Mouse (Mus musculus): ENCODE results near the gene Hspa1l. TPM values are rescaled to one million over a fixed set of nuclear protein-coding genes. Genes with fewer than 3 reads are reported as not detected.

The Hspa1l gene
- polyA plus RNA-seq, 1 experiment from 2014 or later, result 0.38 TPM

GRCm38 (mm10) chr17:35023756-35024155, 51.3 kb downstream of the Hspa1l start:
- 0 out of 2 replicates have a peak, but pooled peaks cover 3% of the 10 kb centered on the region for H3K27me3 ChIP-seq (replicated peaks)
- WGBS (ENCODE audit: insufficient replicate concordance), result 19% methylated on average over 4 of the region's 4 CpGs
- no peaks in the 10 kb centered on the region for H3K36me3 ChIP-seq
- H3K9me3 ChIP-seq (replicated peaks), result no peaks in the 10 kb centered on the region
- no peak for ATAC-seq
- H3K27ac ChIP-seq, result peak overlapping the region; percentile 42
- 0 out of 2 replicates have a peak overlapping the region, but pooled peaks have one; percentile 13 for H3K9ac ChIP-seq
- H3K4me2 ChIP-seq, result 0 out of 2 replicates have a peak overlapping the region, but pooled peaks have one; percentile 4
- peaks cover 79% of the 10 kb centered on the region for H3K4me1 ChIP-seq
- no peak overlapping the region for H3K4me3 ChIP-seq

GRCm38 (mm10) chr17:35024261-35024660, 51.8 kb downstream of the Hspa1l start:
- Histone ChIP-seq H3K4me3 (no peak overlapping the region), H3K4me2 (no peak overlapping the region), H3K36me3 (no peaks in the 10 kb centered on the region), H3K4me1 (peaks cover 84% of the 10 kb centered on the region), H3K27ac (peak overlapping the region; percentile 39), H3K9me3 (replicated peaks) (no peaks in the 10 kb centered on the region), H3K27me3 (replicated peaks) (0 out of 2 replicates have a peak, but pooled peaks cover 3% of the 10 kb centered on the region), H3K9ac (no peak overlapping the region)
- WGBS (ENCODE audit: insufficient replicate concordance), result 52% methylated on average over 13 of the region's 13 CpGs
- ATAC-seq, result no peak

- H3K9me3 ChIP-seq (replicated peaks), result no peaks in the 10 kb centered on the region
- H3K4me1 ChIP-seq, result peaks cover 90% of the 10 kb centered on the region
- H3K36me3 ChIP-seq, result no peaks in the 10 kb centered on the region
- no peak overlapping the region; the same call in 1 of the 2 replicates for H3K4me2 ChIP-seq
- H3K4me3 ChIP-seq, result no peak overlapping the region
- H3K27me3 ChIP-seq (replicated peaks), result 0 out of 2 replicates have a peak, but pooled peaks cover 3% of the 10 kb centered on the region
- no peak overlapping the region for H3K27ac ChIP-seq
- no peak for ATAC-seq
- 58% methylated on average over 8 of the region's 10 CpGs for WGBS (ENCODE audit: insufficient replicate concordance)
- H3K9ac ChIP-seq, result no peak overlapping the region
Measured at GRCm38 (mm10) chr17:35024691-35025488, 52.4 kb downstream of the Hspa1l start.

GRCm38 (mm10) chr17:35026206-35026605, 53.7 kb downstream of the Hspa1l start:
- no peak for ATAC-seq
- peaks cover 93% of the 10 kb centered on the region for H3K4me1 ChIP-seq
- WGBS (ENCODE audit: insufficient replicate concordance), result 65% methylated on average over 5 of the region's 5 CpGs
- no peak overlapping the region for H3K4me3 ChIP-seq
- H3K4me2 ChIP-seq, result no peak overlapping the region
- 0 out of 2 replicates have a peak, but pooled peaks cover 6% of the 10 kb centered on the region for H3K27me3 ChIP-seq (replicated peaks)
- H3K9ac ChIP-seq, result no peak overlapping the region
- no peak overlapping the region for H3K27ac ChIP-seq
- H3K9me3 ChIP-seq (replicated peaks), result no peaks in the 10 kb centered on the region
- no peaks in the 10 kb centered on the region for H3K36me3 ChIP-seq

GRCm38 (mm10) chr17:35027277-35028068, 55.0 kb downstream of the Hspa1l start, which contains the start of gene Sapcd1:
Gene Sapcd1, minus strand, starts transcription at chr17:35028016.
- Histone ChIP-seq H3K27me3 (replicated peaks) (0 out of 2 replicates have a peak, but pooled peaks cover 6% of the 10 kb centered on the region), H3K9ac (peak within 1 kb of the TSS; percentile 10; the same call in 1 of the 2 replicates), H3K9me3 (replicated peaks) (no peaks in the 10 kb centered on the region), H3K36me3 (no peaks in the 10 kb centered on the region), H3K4me2 (no peak within 1 kb of the TSS), H3K4me3 (no peak within 1 kb of the TSS), H3K4me1 (peaks cover 93% of the 10 kb centered on the region), H3K27ac (peak within 1 kb of the TSS; percentile 17; the same call in 1 of the 2 replicates)
- 52% methylated on average over 13 of the region's 13 CpGs for WGBS (ENCODE audit: insufficient replicate concordance)
- ATAC-seq, result no peak

- H3K9ac ChIP-seq, result no peak overlapping the region
- H3K4me2 ChIP-seq, result no peak overlapping the region
- no peak overlapping the region for H3K27ac ChIP-seq
- H3K36me3 ChIP-seq, result no peaks in the 10 kb centered on the region
- H3K4me3 ChIP-seq, result no peak overlapping the region
- no peak for ATAC-seq
- H3K27me3 ChIP-seq (replicated peaks), result 0 out of 2 replicates have a peak, but pooled peaks cover 6% of the 10 kb centered on the region
- peaks cover 87% of the 10 kb centered on the region for H3K4me1 ChIP-seq
- 72% methylated on average over 2 of the region's 2 CpGs for WGBS (ENCODE audit: insufficient replicate concordance)
- H3K9me3 ChIP-seq (replicated peaks), result no peaks in the 10 kb centered on the region
Measured at GRCm38 (mm10) chr17:35028315-35028714, 55.8 kb downstream of the Hspa1l start.

Other genes starting within 250 kb of the Hspa1l start
- gene C4b, start 228.8 kb upstream of the Hspa1l start, polyA plus RNA-seq (2016; fragmentation: Nextera tagmentation; extraction: Ambion mirVana), result 0.42 and 0.61 TPM in 2 replicates
- not detected in 2 replicates for gene Cyp21a1, start 168.1 kb upstream of the Hspa1l start, polyA plus RNA-seq (2016; fragmentation: Nextera tagmentation; extraction: Ambion mirVana)
- gene Stk19, start 135.8 kb upstream of the Hspa1l start, polyA plus RNA-seq (2016; fragmentation: Nextera tagmentation; extraction: Ambion mirVana), result 18.0 and 18.6 TPM in 2 replicates
- gene Dxo, start 135.7 kb upstream of the Hspa1l start, polyA plus RNA-seq (2016; fragmentation: Nextera tagmentation; extraction: Ambion mirVana), result 37.0 and 38.8 TPM in 2 replicates
- 34.0 and 39.5 TPM in 2 replicates for gene Skiv2l, start 122.5 kb upstream of the Hspa1l start, polyA plus RNA-seq (2016; fragmentation: Nextera tagmentation; extraction: Ambion mirVana)
- 69.3 and 72.0 TPM in 2 replicates for gene Nelfe, start 122.3 kb upstream of the Hspa1l start, polyA plus RNA-seq (2016; fragmentation: Nextera tagmentation; extraction: Ambion mirVana)
- gene Cfb, start 110.2 kb upstream of the Hspa1l start, polyA plus RNA-seq (2016; fragmentation: Nextera tagmentation; extraction: Ambion mirVana), result 83.5 and 85.0 TPM in 2 replicates
- gene Zbtb12, start 93.2 kb upstream of the Hspa1l start, polyA plus RNA-seq (2016; fragmentation: Nextera tagmentation; extraction: Ambion mirVana), result 1.8 and 1.9 TPM in 2 replicates
- not detected in 2 replicates for gene Gm20547, start 90.7 kb upstream of the Hspa1l start, polyA plus RNA-seq (2016; fragmentation: Nextera tagmentation; extraction: Ambion mirVana)
- 7.9 and 8.2 TPM in 2 replicates for gene C2, start 74.4 kb upstream of the Hspa1l start, polyA plus RNA-seq (2016; fragmentation: Nextera tagmentation; extraction: Ambion mirVana)
- gene Ehmt2, start 74.2 kb upstream of the Hspa1l start, polyA plus RNA-seq (2016; fragmentation: Nextera tagmentation; extraction: Ambion mirVana), result 27.1 and 32.8 TPM in 2 replicates
- gene Slc44a4, start 58.2 kb upstream of the Hspa1l start, polyA plus RNA-seq (2016; fragmentation: Nextera tagmentation; extraction: Ambion mirVana), result 0.75 and 0.79 TPM in 2 replicates
- 16.9 and 17.3 TPM in 2 replicates for gene Neu1, start 41.5 kb upstream of the Hspa1l start, polyA plus RNA-seq (2016; fragmentation: Nextera tagmentation; extraction: Ambion mirVana)
- gene Hspa1b, start 13.5 kb upstream of the Hspa1l start, polyA plus RNA-seq (2016; fragmentation: Nextera tagmentation; extraction: Ambion mirVana), result 0.11 and 0.21 TPM in 2 replicates
- gene Gm20481, start 2.8 kb upstream of the Hspa1l start, polyA plus RNA-seq (2016; fragmentation: Nextera tagmentation; extraction: Ambion mirVana), result 0.73 TPM in 1 of 2 replicates, not detected in the other
- gene Hspa1a, start 547 bp upstream of the Hspa1l start, polyA plus RNA-seq (2016; fragmentation: Nextera tagmentation; extraction: Ambion mirVana), result 2.8 and 5.0 TPM in 2 replicates
- gene Lsm2, start 9.2 kb downstream of the Hspa1l start, polyA plus RNA-seq (2016; fragmentation: Nextera tagmentation; extraction: Ambion mirVana), result 202 and 215 TPM in 2 replicates
- 208 and 211 TPM in 2 replicates for gene Vars, start 28.3 kb downstream of the Hspa1l start, polyA plus RNA-seq (2016; fragmentation: Nextera tagmentation; extraction: Ambion mirVana)
- gene Vwa7, start 43.9 kb downstream of the Hspa1l start, polyA plus RNA-seq (2016; fragmentation: Nextera tagmentation; extraction: Ambion mirVana), result 0.10 and 0.15 TPM in 2 replicates
- 2.8 and 3.4 TPM in 2 replicates for gene Sapcd1, start 55.3 kb downstream of the Hspa1l start, polyA plus RNA-seq (2016; fragmentation: Nextera tagmentation; extraction: Ambion mirVana)
- 4.0 and 4.8 TPM in 2 replicates for gene Msh5, start 74.0 kb downstream of the Hspa1l start, polyA plus RNA-seq (2016; fragmentation: Nextera tagmentation; extraction: Ambion mirVana)
- 160 and 162 TPM in 2 replicates for gene Clic1, start 77.3 kb downstream of the Hspa1l start, polyA plus RNA-seq (2016; fragmentation: Nextera tagmentation; extraction: Ambion mirVana)
- gene Ddah2, start 86.3 kb downstream of the Hspa1l start, polyA plus RNA-seq (2016; fragmentation: Nextera tagmentation; extraction: Ambion mirVana), result 49.0 and 49.1 TPM in 2 replicates
- 0.41 and 0.44 TPM in 2 replicates for gene Ly6g6c, start 92.7 kb downstream of the Hspa1l start, polyA plus RNA-seq (2016; fragmentation: Nextera tagmentation; extraction: Ambion mirVana)
- 7.3 and 8.7 TPM in 2 replicates for gene Mpig6b, start 93.5 kb downstream of the Hspa1l start, polyA plus RNA-seq (2016; fragmentation: Nextera tagmentation; extraction: Ambion mirVana)
- 0.23 TPM in 1 of 2 replicates, not detected in the other for gene Ly6g6e, start 104.2 kb downstream of the Hspa1l start, polyA plus RNA-seq (2016; fragmentation: Nextera tagmentation; extraction: Ambion mirVana)
- gene Ly6g6d, start 105.4 kb downstream of the Hspa1l start, polyA plus RNA-seq (2016; fragmentation: Nextera tagmentation; extraction: Ambion mirVana), result 0.36 and 0.53 TPM in 2 replicates
- gene Ly6g6f, start 112.9 kb downstream of the Hspa1l start, polyA plus RNA-seq (2016; fragmentation: Nextera tagmentation; extraction: Ambion mirVana), result 10.2 and 10.5 TPM in 2 replicates
- gene Abhd16a, start 116.6 kb downstream of the Hspa1l start, polyA plus RNA-seq (2016; fragmentation: Nextera tagmentation; extraction: Ambion mirVana), result 60.2 and 61.1 TPM in 2 replicates
- not detected in 2 replicates for gene Ly6g5c, start 135.6 kb downstream of the Hspa1l start, polyA plus RNA-seq (2016; fragmentation: Nextera tagmentation; extraction: Ambion mirVana)
- gene Ly6g5b, start 142.7 kb downstream of the Hspa1l start, polyA plus RNA-seq (2016; fragmentation: Nextera tagmentation; extraction: Ambion mirVana), result 0.55 and 0.81 TPM in 2 replicates
- 16.5 and 19.6 TPM in 2 replicates for gene Gpank1, start 148.8 kb downstream of the Hspa1l start, polyA plus RNA-seq (2016; fragmentation: Nextera tagmentation; extraction: Ambion mirVana)
- 187 and 192 TPM in 2 replicates for gene Csnk2b, start 149.3 kb downstream of the Hspa1l start, polyA plus RNA-seq (2016; fragmentation: Nextera tagmentation; extraction: Ambion mirVana)
- 3.7 and 4.3 TPM in 2 replicates for gene D17H6S53E, start 153.7 kb downstream of the Hspa1l start, polyA plus RNA-seq (2016; fragmentation: Nextera tagmentation; extraction: Ambion mirVana)
- 482 and 508 TPM in 2 replicates for gene Apom, start 159.3 kb downstream of the Hspa1l start, polyA plus RNA-seq (2016; fragmentation: Nextera tagmentation; extraction: Ambion mirVana)
- gene Bag6, start 162.5 kb downstream of the Hspa1l start, polyA plus RNA-seq (2016; fragmentation: Nextera tagmentation; extraction: Ambion mirVana), result 29.1 and 35.5 TPM in 2 replicates
- gene Prrc2a, start 192.2 kb downstream of the Hspa1l start, polyA plus RNA-seq (2016; fragmentation: Nextera tagmentation; extraction: Ambion mirVana), result 83.0 and 86.8 TPM in 2 replicates
- gene Aif1, start 203.4 kb downstream of the Hspa1l start, polyA plus RNA-seq (2016; fragmentation: Nextera tagmentation; extraction: Ambion mirVana), result 10.5 and 11.6 TPM in 2 replicates
- 20.8 and 23.7 TPM in 2 replicates for gene Lst1, start 215.7 kb downstream of the Hspa1l start, polyA plus RNA-seq (2016; fragmentation: Nextera tagmentation; extraction: Ambion mirVana)
- 1.2 and 1.3 TPM in 2 replicates for gene Ltb, start 221.7 kb downstream of the Hspa1l start, polyA plus RNA-seq (2016; fragmentation: Nextera tagmentation; extraction: Ambion mirVana)
- 0.33 and 0.36 TPM in 2 replicates for gene Tnf, start 229.3 kb downstream of the Hspa1l start, polyA plus RNA-seq (2016; fragmentation: Nextera tagmentation; extraction: Ambion mirVana)
- 0.12 TPM in 1 of 2 replicates, not detected in the other for gene Lta, start 232.6 kb downstream of the Hspa1l start, polyA plus RNA-seq (2016; fragmentation: Nextera tagmentation; extraction: Ambion mirVana)
- gene Gm16181, start 248.1 kb downstream of the Hspa1l start, polyA plus RNA-seq (2016; fragmentation: Nextera tagmentation; extraction: Ambion mirVana), result 0.42 TPM in 1 of 2 replicates, not detected in the other

Data from liver, embryonic 12.5 days (tissue).